Mouse (Mus musculus): ENCODE measurements at regions not wholly inside any gene's neighbourhood (a gene's known extent, or its start where the extent isn't known, plus 50 kb on each side); places are given as distances from the start of the nearest gene placed in this dataset.
A peak's percentile ranks its signal among the peaks of the same experiment; 100 is the strongest.

DNA sequence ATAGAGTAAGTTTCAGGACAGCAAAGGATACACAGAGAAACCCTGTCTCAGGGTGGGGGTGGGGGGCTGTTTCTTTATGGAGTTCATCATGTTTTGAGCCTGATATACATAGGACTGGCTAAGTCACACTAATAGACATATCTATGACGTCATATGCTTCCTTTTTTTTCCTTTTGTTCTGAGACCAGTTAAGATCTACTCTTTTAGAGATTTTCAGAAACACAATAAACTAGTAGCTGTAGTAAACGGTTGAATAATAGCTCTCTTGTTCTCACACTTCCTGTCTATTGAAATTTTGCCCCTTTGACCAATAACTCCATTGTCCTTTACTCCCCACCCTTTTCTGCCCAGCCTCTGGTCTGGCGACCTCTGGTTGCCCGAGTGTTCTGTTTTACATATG, 382.6 kb upstream of the Jarid2 start:
- no peak for DNase-seq (ENCODE audit: low read depth)

DNA sequence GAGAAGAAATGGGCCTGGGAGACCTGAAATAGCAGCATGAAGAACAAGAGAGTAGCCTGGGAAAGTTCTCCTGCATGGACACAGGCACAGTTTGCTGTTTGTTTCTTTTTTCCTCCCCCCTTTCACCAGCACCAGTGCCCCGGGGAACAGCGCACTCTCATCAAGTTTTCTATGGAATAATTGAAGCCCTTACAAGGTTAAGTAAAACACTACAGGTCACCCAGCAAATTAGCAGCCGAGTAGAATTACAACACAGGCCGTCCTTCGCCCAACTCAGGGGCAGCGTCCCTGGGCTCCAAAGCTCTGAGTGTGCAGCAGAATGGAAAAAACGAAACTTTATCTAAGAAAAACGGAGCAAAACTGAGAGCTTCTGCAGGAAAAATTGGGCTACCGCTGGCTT, 381.6 kb upstream of the Jarid2 start:
- DNase-seq (ENCODE audit: low read depth), result no peak

DNA sequence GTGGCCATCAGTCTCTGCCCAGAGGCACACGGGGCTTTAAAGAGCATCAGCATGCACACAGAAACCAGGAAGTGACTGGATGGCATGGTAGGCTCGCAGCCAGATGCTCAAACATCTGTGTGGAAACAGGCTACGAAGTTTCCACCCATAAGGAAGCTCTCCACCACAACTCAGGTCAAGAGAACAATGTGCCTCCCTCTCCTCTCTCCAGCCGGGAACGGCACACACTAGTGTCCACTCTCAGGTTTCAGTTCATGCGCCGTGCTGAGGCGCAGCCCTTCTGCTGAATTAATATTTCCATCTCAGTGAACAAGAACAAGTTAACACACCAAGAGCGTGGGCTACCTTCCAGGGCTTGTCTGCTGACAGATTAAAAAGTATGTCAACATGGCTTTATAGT, 375.4 kb upstream of the Jarid2 start:
- peak; percentile 20 for DNase-seq (ENCODE audit: low read depth)

DNA sequence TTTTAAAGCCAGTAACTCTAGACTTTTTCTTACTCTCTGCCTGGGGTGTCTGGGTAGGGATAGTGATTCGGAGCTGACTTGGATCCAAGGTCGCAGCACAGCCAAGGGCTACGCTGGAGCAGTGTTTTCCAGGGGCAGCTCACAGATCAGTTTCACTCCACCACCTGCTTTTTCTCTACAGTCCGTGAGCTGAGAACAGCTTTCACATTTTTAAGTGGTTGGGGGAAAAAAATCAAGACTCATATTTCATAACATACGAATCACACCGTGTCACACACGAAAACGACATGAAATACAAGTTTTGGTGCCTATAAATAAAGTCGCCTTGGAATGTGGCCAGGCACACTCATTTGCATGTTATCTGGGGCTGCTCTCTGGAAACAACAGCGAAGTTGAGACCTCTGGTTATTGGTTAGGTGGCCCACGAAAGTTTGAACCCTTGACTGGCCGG, 373.5 kb upstream of the Jarid2 start:
- peak; percentile 28 for DNase-seq (ENCODE audit: low read depth)

DNA sequence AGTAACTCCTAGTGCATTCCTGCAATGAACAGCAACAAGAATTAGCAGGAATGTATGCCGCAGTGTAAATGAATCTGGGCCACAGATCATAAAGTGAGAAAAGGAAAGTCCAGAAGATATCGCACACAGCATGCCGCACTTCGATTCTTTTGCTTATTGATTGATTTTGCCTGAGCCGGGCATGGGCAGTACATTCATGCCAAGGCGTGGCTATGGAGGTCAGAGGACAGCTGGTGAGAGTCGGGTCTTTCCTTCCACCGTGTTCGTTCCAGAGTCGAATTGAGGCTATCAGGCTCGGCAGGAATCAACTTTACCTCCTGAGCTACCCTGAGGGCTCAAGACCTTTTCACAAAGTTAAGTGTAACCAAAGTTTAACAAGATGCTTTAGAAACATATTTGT, 372.3 kb upstream of the Jarid2 start:
- no peak for DNase-seq (ENCODE audit: low read depth)

DNA sequence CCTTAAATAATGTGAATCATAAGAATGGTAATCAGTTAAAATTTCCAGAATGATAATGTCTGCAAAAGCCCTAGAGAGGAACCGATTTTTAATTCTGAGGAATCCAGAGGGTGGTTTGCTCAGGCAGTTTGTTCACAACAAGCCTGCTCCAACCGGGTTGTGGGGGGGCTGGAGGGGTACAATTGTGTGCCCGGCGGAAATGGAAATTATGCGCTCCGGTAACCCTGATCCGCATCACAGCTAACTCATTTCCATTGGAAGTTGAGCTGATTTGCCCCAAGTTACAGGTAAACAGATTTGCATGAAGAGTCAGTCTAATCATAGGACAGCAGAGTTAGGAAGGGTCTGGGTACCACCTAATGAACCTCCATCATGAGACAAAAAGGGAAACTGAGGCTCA, 369.9 kb upstream of the Jarid2 start:
- no peak for DNase-seq (ENCODE audit: low read depth)

DNA sequence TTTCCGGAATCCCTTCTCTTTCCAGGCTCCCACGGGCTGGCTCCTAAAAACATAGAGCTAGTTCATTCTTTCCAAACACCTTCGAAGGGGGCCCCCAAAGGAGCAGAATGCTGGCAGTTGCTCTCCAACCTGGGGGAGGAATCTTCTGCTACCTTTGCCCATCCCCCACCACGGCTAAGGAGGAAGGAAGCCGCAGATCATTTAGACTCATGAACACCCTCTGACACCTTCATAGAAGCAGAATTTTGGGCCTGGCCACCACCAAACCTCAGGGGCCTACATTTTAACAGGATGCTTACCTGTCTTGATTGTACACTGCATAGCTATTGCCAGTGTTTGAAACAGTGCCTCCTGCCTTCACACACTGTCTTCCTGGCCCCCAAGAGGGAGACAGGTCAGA, 369.3 kb upstream of the Jarid2 start:
- DNase-seq (ENCODE audit: low read depth), result no peak

DNA sequence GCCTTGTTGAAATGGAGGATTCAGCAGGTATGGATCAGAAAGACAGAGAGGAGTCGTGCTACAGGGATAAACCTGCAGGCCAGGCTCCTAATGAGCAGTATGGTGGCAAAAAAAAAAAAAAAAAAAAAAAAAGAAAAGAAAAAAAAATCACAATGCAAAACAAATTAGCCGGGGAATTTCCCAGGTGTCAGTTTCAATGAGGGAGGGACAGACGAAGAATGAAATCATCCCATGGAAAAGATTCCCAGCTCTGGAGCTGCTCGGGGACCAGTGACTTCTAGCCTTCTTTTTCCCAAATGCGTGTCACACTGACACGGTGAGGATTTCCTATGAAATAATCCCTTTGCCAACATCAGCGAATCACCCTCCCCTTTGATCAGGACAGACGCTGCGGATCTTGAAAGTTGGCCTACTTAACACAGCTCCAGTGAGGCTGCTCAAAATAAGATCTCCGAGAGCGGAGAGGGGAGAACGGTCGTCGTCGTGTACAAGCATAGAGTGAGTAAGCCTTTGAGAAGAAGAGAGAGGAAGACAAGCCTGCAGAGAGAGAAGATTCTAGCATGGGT, 368.5 kb upstream of the Jarid2 start:
- DNase-seq (ENCODE audit: low read depth), result no peak

DNA sequence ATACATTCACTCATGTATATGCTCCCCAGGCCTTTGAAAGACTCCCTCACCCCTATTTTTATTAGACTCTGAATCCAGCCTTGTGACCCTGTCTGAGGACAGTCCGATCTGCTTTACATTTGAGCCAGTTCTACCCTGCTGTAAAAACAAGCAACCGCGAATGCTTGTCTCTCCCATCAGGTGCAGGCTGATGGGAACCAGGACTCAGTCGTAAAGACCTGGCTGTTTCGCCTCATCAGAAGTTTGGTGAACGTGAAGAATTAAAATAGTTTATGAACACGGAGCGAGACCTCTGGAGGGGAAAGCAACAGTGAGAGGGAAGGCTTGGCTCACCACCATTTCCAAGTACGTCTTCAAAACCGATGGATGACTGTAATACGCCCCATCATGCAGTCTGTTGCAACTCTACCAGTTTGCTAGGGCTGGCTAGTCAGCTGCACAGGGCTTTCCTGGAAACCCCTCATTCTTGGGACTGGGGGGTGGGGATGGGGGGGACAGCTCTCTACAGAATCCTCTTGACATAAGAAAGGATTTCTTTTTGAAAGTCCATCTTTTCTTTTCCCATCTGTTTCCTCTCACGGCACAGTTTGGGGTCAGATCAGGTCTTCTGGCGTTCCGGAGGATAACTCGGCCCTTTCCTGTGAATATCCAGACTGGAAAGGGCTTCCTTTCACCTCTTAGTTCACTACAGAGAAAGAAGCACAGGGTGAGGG, 366.8 kb upstream of the Jarid2 start:
- no peak for DNase-seq (ENCODE audit: low read depth)

DNA sequence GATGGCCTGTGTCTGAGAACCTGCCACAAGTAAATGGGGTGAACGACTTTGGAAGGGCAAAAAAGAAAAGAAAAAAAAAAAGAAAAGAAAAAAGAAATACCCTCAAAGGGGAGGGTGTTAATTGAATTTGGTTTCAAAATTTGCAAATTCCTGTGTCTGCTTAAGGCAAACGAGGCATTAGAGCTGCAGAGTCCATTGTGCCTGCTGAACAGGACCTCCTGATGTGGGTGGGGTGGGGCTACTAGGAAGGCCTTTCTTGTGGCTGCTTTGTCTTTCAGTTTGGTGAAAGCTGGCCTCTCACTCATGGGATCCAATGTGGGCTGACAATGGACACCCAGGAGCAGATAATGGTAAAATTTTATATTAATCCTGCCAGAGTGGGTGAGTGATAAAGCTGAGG, 366.3 kb upstream of the Jarid2 start:
- no peak for DNase-seq (ENCODE audit: low read depth)

DNA sequence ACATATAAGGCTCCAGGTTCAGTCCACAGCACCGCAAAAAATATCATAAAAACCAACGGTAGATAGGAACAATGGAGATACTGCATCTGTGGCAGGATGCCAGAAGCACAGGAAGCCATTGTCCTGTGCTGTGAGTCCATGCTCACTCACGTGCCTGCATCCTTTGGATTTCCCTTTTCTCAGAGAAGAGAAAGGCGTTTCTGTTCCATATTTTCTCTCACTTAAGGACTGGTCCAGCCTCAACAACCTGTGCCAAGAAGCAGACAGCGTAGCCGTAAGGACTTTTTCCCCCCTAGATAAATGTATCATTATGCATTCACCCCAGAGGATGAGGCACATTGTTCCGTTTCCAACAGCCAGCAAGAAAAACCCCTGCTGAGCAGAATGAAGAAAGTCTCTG, 360.0 kb upstream of the Jarid2 start:
- no peak for DNase-seq (ENCODE audit: low read depth)

DNA sequence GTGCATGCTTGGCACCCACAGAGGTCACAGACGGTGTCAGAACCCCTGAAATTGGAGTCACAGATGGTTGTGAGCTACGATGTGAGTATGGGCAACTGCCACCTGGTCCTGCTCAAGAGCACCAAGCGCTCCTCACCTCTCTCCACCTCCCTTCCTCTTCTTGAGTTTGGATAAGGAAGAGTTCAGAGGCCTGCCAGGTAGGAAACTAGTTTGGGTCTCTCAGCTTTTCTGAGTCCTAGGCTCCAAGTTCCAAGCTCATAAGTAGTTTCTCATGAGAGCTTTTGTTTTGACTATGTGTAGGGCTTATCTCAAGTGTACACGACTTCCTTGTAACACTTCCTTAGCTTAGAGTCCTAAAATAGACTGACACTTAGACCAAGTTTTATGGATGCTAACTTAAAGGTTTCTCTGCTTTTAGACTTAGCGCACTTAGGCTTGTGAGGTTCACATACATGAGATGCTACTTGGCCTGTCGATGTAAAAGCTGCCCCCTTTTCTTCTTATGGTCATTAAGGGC, 356.9 kb upstream of the Jarid2 start:
- DNase-seq (ENCODE audit: low read depth), result peak; percentile 70

DNA sequence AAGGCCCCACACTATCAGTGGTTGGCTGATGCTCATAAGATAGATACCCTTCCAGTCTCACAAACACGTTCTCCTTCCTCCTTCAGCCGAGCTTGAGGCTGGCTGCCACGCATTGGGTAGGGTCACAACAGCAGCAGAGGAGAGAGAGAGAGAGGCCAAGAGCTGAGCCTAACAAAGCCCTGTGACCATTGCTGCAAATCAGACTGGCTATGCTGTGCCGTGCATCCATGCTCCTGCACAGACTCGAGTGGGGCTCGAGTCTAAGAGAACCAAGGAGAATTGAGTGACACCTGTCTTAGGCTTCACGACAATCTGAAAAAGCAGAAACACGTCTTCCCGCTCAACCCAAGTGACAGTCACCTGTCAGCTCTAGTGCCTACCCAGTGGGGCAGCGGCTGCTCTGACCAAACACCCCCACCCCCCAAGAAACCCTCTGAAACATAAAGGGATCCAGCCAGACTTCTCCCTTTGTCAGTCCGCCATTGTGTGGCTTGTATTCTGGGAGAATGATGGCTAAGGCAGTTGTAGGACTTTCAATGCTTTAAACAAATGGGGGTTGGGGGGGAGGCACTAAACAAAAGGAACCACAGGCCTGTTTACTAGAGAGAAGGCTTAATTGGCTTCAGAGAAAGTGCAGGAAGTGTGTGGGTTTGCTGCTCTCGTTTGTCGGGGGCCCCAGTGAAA, 353.7 kb upstream of the Jarid2 start:
- no peak for DNase-seq (ENCODE audit: low read depth)

DNA sequence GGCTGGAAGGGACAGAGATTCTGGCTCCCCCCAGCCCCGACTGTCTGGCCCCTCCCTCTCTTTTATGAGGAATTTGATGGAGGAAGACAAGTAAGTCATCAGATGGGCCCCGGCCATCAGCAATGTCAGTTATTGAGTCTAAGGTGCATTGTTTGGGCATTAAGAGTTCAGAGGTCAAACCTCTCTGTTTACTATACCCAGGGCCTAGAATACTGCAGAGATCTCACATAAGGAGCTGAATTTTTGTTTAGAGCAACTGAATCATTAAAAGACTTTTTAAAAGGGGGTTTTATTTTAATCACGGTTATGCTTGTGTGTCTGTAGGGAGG, 353.1 kb upstream of the Jarid2 start:
- DNase-seq (ENCODE audit: low read depth), result no peak

DNA sequence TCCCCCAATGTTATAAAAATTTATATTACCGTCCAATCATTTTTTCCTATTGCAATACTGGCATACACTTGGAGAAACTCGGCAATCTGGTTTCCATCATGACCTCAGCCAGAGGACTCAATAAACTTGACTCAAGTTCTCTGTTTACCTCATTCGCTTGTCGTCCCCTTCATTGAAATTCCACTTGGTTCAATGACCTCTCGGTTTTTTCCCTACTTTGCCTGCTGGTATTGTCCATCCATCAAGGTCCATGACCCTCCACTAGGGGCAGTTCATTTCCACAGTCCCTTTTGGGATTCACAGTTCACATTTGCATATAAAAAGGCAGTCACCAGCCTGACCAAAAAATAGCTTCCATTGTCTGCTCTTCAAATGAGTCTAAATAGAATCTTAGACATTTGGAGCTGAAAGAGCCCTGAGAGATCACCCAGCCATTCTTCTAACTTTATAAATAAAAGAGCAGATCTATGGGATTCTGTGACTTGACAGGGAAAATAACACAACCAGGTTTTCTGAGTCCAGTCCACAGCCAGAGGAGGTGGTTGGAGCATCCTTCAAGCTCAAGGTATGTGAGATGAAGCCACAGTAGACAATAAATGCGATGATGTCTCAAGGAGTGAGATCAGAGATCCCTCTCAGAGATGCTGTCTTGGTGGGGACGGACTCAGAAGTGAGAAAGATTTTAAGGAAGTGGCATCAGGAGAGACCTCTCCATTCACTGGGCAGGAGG, 347.4 kb upstream of the Jarid2 start:
- no peak for DNase-seq (ENCODE audit: low read depth)

DNA sequence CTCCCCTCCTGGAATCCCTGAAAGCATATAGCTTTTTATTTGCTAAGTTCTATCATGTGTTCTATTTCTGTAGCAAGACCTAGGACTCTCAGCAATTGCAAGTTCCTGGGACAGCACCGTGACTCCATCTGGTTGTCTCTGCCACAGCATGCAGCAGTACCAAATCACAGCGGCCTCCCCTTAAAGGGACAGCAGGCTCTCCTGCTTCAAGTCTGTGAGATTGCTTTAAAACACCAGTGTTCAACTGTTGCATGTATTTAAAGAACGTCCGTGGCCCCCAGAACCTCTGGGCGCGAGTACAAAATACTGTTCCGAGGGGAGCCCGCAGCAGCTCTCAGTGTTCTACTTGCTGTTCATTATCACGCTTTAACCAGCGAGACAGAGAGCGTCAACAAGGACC, 346.0 kb upstream of the Jarid2 start:
- DNase-seq (ENCODE audit: low read depth), result no peak

DNA sequence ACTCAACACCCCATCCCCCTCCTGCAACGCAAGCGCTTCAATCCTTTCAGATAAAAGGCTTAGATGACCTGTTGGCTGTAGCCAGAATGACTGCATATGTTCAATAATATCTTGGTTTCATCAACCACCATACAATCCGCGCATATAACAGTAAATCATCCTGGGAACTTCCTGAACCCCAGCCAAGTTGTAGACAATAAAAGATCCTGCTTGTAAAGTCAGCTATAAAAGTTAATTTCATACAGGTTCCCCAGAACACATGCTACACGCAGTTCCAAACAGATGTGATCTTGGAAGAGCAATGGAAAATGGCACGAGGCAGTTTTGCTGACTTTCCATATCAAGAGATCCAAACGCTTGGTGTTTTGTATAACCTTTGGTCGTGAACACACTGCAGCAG, 342.5 kb upstream of the Jarid2 start:
- no peak for DNase-seq (ENCODE audit: low read depth)

DNA sequence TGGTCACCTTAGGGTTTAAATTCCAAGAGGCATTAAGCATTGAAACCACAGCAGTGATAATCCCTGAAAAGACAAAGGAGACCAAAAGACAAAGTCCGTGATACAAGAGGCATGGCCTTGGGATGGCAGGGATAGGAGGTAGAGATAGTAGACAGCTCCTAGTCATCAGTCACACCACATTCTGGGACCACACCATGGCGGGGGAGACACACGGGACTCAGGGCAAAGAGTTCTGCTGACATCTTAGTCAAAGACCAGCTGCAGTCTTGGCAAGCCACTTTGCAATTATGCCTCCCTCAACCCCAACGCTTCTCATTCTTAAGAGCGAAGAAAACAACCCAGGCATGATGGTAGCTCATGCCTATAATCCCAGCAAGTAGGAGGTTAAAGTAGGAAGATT, 339.6 kb upstream of the Jarid2 start:
- no peak for DNase-seq (ENCODE audit: low read depth)

DNA sequence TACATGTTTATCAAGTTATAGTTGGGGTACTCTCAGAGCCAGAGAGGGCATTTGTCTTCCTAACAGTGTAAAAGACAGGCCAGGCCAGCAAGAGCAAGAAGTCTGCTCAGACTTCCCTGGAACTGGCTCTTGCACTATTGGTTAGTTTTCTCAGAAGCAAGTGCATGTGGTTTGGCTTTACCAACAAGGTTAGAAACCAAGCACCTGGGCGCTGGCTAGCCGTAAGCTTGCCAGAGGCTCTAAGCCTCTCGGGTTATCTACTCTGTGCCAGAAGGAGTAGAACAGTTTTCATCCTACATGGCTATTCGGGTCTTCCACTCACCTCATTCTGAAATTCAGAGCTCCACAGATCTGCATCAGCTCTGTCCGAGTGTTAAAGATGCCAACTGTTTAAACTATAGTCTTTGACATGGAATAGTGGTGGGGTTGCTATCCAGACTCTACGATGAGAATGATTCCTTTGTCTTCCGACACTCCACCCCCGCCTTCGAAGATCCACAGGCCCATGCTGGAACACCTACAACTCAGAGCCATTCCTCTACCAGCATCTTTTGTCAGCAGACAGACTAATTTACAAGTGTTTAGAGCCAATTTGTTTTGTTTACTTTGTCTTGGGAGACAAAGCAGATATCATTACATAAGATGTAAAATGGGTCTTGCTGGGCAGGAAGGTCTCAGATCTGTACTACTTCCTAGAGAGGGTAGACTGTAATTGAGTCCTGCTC, 338.4 kb upstream of the Jarid2 start:
- no peak for DNase-seq (ENCODE audit: low read depth)

DNA sequence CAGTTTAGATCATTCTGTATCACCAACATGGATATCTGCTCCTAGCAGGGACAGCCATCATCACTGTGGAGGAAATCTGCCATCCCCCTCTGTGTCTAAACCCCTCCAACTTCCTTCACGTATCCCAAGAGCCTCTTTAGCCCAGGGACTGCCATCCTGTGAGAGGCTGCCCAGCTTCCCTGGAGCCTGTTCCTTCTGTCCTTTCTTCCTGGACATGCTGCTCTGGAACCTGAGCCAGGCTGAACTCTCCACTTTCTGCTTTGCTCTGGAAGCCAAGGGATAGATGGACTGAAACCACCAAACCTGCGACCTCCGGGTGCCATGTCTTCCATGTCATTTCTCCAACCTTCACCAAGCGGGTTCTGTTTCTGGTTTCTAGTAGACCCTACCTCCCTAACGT, 335.3 kb upstream of the Jarid2 start:
- DNase-seq (ENCODE audit: low read depth), result no peak

DNA sequence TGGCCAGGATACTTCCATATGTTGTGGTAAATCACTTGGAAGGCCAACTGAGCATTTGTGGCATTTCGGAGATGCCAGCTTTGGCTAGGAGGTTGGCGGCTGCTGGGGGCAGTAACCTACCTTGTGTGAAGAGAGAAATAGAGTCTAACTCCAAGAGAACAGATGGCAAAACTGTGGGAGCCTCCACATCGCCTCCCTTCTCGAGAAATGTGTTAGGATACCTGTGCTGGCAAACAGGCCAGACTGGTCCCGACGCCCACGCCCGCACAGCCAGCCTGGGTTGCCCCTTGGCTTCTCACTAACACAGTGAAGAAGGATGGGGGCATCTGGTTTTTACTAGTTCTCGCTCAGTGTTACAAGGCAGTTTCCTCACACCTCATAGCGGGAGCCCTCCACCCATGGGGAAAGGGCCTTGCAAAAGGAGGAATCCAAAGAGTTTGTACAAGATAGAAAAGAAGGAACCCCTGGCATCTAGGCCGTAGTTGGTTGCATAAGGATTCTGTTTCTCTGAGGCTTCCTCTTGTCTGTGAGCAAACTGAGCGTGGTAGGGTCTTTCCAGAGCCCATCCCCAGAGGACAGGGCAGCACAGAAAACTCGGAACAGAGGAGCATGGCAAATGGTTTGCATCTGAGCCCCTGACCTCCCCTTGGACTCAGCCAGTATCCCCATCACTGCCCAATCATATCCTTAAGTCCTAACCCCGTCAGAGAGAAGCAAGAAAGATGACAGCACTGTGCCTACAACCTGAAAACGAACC, 330.5 kb upstream of the Jarid2 start:
- DNase-seq (ENCODE audit: low read depth), result no peak

DNA sequence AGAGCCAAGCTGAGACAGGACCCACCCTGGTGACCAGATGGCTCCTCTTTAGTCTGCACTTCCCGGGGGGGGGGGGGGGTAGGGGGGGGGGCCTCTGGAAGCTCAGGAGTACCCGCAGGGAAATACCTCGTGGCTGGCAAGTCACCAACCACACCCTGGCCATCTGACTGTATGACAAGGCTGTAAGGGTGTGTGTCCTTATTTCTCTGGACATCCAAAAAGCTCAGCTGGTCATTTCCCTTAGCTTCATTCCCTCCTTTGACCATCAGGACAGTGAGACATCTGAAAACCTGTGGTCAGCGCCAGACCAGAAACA, 329.9 kb upstream of the Jarid2 start:
- no peak for DNase-seq (ENCODE audit: low read depth)
